Mouse (Mus musculus): ENCODE measurements at regions not wholly inside any gene's neighbourhood (a gene's known extent, or its start where the extent isn't known, plus 50 kb on each side); places are given as distances from the start of the nearest gene placed in this dataset.

DNA sequence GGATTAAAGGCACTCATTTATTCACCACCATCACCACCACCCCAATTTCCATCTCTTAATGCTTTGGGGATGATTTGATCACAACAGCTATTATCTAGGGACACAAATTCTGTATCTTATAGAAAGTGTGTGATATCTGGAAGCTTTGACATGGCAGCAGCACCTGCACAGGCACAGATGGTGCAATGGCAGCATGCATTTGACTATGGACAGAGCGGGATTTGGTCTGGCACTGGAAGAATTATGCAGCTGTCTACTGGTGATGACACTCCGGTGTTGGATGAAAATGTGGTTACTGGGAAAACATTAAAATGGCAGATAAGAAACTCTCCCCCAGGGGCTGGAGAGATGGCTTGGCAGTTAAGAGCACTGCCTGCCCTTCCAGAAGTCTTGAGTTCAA is 403.7 kb upstream of the Nr5a2 start:
- TF ChIP-seq POLR2A (IDR thresholded peaks at IDR 0.05; ENCODE audit: low read depth, low read length) (no peak), CTCF (IDR thresholded peaks at IDR 0.05; ENCODE audit: extremely low read depth, insufficient read depth, insufficient read length, insufficient replicate concordance) (no peak)

Measured in spleen, adult 2 months (tissue).